Mouse (Mus musculus) v-Abl transformed pro-B cells (cell line): ENCODE results near the gene Ankfn1.

ENCODE experiments used
- in situ Hi-C, 2 experiments: fragments of 400-800 bp; cut with MboI; formaldehyde crosslinking; loops; one replicate each; pipeline ENCODE4 v1.15.1; 2025; ENCODE audit not compliant: unreplicated experiment in 2 of 2

Ankfn1 gene

GRCm38 (mm10) chr11:89777431-89777830 is at the start of gene Ankfn1:
TSS of gene Ankfn1 (minus strand) at chr11:89777653.
- in situ Hi-C loops = no loop called here

DNA sequence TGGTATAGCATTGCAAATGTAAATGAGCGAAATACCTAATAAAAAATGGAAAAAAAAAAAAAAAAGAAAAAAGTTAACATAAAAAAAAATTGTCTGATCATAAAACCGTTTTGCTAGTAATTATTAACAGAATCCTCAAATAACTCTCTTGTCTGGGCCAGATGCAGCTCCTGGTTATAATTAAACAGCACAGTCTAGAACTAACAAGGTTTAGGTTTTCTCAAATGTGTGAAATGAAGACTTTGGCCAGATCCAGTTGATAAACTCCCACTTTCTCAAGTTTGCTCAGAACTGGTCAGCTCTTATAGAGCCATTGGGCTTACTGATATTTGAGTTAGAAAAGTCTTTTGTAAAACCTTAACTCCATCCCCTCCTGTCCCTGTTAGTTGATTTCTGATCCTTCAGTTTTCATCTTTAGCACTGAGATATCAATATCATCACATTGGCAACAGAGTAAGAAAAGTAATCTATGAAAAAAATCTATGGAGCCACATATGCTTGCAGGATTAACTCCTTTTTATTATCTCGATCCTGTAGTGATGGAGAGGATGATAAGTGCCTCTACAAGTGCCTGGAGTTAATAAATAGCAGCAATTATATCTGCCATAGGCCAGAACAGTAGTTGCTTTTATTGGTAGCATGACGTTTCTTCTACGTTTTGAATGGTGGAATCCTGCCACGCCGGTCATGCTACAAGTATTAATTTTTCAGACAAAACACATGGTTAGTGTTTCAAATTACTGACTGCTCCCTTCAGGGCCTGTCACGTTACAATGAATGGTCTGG is 46.4 kb upstream of the Ankfn1 start:
- in situ Hi-C loops = no loop called here

- in situ Hi-C loops = no loop called here
These were observed 41.1 kb upstream of the Ankfn1 start for GRCm38 (mm10) chr11:89818594-89818993.

- in situ Hi-C loops = no loop called here
These were observed 34.0 kb upstream of the Ankfn1 start for GRCm38 (mm10) chr11:89811403-89811802.

DNA sequence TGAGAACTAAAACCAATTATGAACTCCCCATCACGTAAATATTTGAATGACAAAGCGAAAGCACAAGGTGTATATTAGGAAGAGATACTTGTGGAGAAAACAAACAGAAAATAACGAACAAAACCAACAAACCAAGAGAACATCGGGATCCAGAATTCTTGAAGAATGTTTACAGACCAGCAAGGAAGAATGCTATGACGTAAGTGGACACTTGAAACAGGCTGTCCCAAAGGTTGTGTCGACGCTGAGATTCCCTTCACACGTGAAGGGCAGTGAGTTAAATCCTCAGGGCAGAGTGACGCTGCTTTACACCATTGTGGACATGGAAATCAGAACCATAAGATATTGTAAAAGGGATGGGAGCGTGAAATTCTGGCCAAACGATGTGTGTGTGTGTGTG is 30.5 kb upstream of the Ankfn1 start:
- in situ Hi-C loops = no loop called here

GRCm38 (mm10) chr11:89804822-89805221 is 27.4 kb upstream of the Ankfn1 start:
- in situ Hi-C loops = no loop called here

DNA sequence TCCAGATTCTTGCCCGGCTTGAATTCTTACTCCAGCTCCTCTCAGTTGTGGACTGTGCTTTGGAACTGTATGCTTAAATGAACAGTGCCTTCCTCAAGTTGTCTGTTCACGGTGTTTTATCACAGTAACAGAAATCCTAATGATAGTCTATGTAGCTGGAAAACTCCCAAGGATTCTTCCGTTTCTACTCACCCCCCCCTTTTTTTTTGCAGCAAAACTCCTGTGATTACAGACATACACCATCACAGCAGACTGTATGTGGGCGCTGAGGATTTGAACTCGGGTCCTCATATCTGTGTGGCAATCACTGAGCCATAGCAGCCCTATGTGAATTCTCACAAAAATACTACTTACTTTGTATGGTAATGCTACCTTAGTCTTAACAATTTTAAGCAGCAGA is 26.5 kb upstream of the Ankfn1 start:
- in situ Hi-C loops = no loop called here

DNA sequence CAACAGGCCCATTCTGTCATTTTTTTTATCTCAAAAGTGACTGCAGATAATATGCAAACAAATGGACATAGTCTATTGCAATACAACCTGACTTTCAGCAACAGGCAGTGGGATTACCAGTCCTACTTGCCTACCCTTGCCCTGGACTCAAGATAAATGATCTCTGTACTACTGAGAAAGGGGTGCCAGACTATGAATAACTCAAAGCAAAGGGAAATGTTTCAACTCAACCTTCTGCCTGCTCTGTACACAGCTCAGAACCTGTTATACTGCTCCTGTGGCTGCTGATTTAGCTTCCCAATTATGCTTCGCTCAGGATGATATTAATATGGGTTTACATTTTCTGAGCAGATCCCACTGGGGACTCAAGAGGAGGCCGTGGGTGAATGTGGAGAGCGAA is 15.3 kb upstream of the Ankfn1 start:
- in situ Hi-C loops = no loop called here

DNA sequence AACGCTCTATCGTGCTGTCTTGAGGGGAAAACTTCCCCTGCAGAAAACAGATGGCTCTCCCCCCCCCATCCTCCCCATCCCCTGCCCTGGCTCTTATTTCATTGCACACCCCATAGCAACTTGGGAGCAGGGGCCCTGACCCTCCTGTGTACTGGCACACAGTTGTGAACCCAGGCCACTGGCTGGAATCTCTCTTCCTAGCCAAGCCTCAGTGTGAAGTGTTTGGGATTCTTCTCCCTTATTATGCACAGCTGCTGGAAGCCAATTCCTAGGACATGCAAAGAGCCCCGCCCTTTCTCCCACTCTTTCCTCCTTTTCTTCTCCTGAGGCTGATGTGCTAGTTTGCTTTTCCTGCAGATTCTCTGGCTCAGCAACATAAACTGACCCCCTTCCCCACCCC is 1.4 kb downstream of the Ankfn1 start:
- in situ Hi-C loops = no loop called here

GRCm38 (mm10) chr11:89774913-89775312 is 2.5 kb downstream of the Ankfn1 start:
- in situ Hi-C loops = no loop called here

- in situ Hi-C loops = no loop called here
These were observed 4.5 kb downstream of the Ankfn1 start for GRCm38 (mm10) chr11:89772941-89773340.

GRCm38 (mm10) chr11:89765770-89766148 is 11.7 kb downstream of the Ankfn1 start:
- in situ Hi-C loops = no loop called here

DNA sequence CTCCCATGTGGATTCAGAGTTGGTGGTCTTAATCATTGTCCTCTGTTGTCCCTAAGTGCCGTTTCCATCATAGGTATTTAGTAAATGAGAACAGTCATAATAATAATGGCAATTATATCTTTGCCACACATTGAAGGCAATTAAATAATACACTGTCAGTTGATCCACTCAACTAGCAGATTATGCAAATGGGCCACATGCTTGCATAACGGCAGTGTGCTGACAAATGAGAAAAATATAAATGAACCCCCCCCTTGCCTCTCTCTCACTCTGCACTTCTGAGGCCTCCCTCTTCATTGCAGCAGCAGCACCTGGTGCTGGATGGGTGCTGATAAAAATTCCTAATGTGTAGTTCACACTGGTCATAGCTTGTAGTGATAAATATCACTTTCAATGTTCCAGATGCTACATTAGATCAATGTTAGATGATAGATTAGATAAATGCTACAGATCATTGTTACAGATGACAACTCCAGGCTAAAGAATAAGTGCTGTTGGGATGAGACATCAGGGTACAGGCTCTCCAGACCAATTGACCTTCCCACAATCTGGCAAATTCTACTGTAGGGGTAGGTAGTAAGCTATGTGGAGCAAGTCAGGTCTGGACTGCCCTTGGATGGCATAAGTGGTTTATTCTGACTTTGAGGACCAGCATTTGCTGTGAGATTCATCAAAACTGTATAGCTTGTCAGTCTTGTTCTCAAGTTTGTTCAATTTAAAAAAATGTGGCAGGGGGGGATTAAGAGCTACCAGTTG is 12.3 kb downstream of the Ankfn1 start:
- in situ Hi-C loops = no loop called here

DNA sequence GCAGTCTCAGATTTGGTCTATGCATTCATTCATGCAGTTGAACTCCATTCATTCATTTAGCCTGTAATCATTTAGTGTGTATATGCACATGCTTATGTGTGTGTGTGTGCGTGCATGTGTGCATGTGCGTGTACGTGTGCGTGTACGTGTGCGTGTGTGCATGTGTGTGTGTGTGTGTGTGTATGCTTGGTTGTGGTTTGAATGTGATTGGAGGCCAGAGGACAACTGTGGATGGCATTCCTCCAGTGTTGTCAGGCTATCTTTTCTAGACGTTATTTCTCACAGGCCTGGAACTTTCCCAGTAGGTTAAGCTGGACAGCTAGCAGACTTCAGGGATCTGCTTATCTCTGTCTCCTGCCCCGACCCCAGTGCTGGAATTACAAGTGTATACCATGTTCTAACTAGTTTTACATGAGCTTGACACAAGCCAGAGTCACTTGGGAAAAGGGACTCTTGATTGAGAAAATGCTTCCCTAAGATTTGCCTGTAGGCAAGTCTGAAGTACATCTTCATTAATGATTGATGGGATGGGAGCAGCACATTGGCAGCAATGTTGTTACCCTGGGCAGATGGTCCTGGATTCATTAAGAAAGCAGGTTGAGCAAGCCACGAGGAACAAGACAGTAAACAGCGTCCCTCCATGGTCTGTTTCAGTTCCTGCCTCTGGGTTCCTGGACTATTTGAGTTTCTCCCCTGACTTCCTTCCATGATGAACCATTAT is 43.3 kb downstream of the Ankfn1 start:
- in situ Hi-C loops = no loop called here

GRCm38 (mm10) chr11:89733526-89733925 is 43.9 kb downstream of the Ankfn1 start:
- in situ Hi-C loops = no loop called here

GRCm38 (mm10) chr11:89720847-89721246 is 56.6 kb downstream of the Ankfn1 start:
- in situ Hi-C loops = loop anchor here (5.0 to 25.0 kb wide), 6 partner anchors 441 to 734 kb away; partner anchors contain the start of gene Trim25 (in 1 of the 2)

- in situ Hi-C loops = loop anchor here (5.0 to 25.0 kb wide), 4 partner anchors 444 to 814 kb away; partner anchors contain the start of gene Trim25 (in 1 of the 2)
These were observed 58.9 kb downstream of the Ankfn1 start for GRCm38 (mm10) chr11:89718491-89718982.

DNA sequence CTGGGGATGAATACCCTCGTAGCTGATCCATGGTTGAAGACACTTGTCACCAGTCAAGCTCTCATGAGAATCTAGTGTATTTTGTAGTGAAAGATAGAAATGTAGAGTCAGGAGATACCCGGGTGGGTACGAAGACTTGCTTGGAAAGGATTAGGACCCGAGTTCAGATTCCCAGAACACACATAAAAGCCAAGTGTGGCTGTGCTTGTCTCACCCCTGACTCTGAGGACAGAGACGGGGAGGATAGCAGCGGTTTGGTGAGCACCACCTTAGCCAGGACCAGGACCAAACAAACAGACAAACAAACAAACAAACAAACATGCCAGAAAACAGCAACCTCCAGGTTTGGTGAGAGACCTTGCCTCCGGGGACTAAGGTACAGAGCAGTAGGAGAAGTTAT is 61.1 kb downstream of the Ankfn1 start:
- in situ Hi-C loops = loop anchor here (5.0 to 25.0 kb wide), 4 partner anchors 446 to 812 kb away; partner anchors contain the start of gene Trim25 (in 1 of the 2)

GRCm38 (mm10) chr11:89708526-89708925 is 68.9 kb downstream of the Ankfn1 start:
- in situ Hi-C loops = loop anchor here in 1 of 2 experiments (25.0 kb wide), 2 partner anchors 454 to 721 kb away; partner anchors contain the start of gene Trim25
